Mouse (Mus musculus): ENCODE measurements around the gene Efcab6. TPM values are rescaled to one million over a fixed set of nuclear protein-coding genes. Genes with fewer than 3 reads are reported as not detected.
A peak's percentile ranks its signal among the peaks of the same experiment; 100 is the strongest.

The Efcab6 gene
- total RNA-seq, 1 experiment, result 0.76 TPM

DNA sequence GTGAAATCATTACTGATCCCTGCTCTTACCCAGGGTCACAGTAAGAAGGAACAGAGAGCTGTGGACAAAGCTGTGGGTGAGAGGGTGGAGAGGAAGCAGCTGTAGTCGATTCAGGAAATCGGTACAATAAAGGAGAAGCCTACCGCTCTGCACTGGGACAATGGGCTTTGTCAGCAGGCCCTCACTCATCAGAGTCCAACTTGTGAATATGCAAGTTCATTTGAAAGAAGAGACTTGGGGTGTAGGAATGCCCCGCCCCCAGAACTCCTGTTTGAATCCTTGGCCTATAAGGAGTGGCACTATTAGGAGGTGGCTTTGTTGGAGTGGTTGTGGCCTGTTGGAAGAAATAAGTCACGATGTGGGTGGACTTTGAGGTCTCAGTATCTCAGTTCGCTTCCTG is 86.3 kb downstream of the Efcab6 start:
- no peak for TF ChIP-seq CHD2 (IDR thresholded peaks at IDR 0.05; ENCODE audit: low read depth, low read length)
- TF ChIP-seq ZNF384 (IDR thresholded peaks at IDR 0.05; ENCODE audit: low read depth, low read length), result no peak
- TF ChIP-seq ZC3H11A (IDR thresholded peaks at IDR 0.05; ENCODE audit: borderline replicate concordance, low read depth, low read length), result no peak
- TF ChIP-seq HCFC1 (IDR thresholded peaks at IDR 0.05; ENCODE audit: borderline replicate concordance, insufficient read depth, low read length), result no peak
- no peak for TF ChIP-seq MAFK (IDR thresholded peaks at IDR 0.05; ENCODE audit: insufficient read depth, low read depth, low read length)
- in situ Hi-C loops (cut with MboI; ENCODE audit: low sequenced_read_pairs in 2 of 2, unreplicated experiment in 2 of 2), result no loop called here
- Histone ChIP-seq H3K9me3 (ENCODE audit: control insufficient read depth, insufficient read depth, low read depth, low read length) (no peaks in the 10 kb centered on the region), H3K4me1 (ENCODE audit: control insufficient read depth in 2 of 2, insufficient read depth in 2 of 2, low read length in 2 of 2, poor library complexity in 1 of 2) (peaks cover 0 to 9% of the 10 kb centered on the region in 2 experiments; a peak in 1 of 4 replicates), H3K27ac (ENCODE audit: insufficient read depth, low read depth, low read length, poor library complexity, severe bottlenecking) (no peak overlapping the region), H3K36me3 (ENCODE audit: control insufficient read depth, insufficient read depth, low read length, poor library complexity, severe bottlenecking) (no peaks in the 10 kb centered on the region), H3K9ac (ENCODE audit: insufficient read depth, low read depth, low read length, poor library complexity, severe bottlenecking) (no peak overlapping the region), H3K4me3 (ENCODE audit: insufficient read depth in 1 of 2, low read depth in 1 of 2, low read length in 2 of 2, poor library complexity in 1 of 2, severe bottlenecking in 1 of 2) (peak overlapping the region in 1 of 2 experiments; percentile 20; a peak in 1 of 4 replicates)
- DNase-seq (ENCODE audit: low read depth, low spot score), result peak; percentile 51

DNA sequence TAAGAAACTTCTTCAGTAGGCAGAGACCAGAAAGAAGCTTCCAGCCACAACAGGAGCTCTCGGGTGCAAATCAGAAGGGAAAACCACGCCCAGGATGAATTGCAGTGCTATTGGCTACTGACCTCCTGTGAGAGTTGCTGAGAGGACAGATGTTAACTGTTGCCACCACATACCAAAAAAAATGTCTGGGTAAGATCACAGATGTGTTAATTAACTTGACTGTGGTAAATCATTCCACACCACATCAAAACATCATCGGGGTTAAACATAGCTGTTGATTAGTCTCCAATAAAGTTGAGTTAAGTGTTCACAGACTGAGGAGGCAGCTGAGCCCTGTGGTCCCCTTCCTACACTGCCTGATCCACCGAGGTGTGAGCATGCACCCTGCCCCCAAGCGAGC is 88.1 kb downstream of the Efcab6 start:
- in situ Hi-C loops (cut with MboI; ENCODE audit: low sequenced_read_pairs in 2 of 2, unreplicated experiment in 2 of 2), result no loop called here
- DNase-seq (ENCODE audit: low read depth, low spot score), result no peak

DNA sequence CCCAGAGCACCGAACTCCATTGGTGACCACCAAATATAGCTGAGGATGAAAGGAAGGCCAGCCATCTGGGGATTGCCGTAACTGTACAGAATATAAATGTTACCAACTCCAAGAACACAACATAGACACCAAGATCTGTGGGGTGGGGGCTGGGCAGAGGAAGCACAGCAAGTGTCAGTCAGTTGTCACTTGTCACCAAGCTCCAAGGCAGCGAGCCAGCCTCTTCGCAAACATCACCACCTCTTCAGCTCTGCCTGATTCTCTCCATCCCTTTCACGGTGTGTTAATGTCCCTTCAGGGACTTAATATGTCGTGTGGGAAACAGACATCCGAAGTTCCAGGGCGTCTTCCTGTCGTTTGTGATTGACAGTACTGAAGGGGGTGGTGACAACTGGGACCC is 93.0 kb downstream of the Efcab6 start:
- no peak overlapping the region for H3K27ac ChIP-seq (ENCODE audit: insufficient read depth, low read depth, low read length, poor library complexity, severe bottlenecking)
- no peak for TF ChIP-seq MAFK (IDR thresholded peaks at IDR 0.05; ENCODE audit: insufficient read depth, low read depth, low read length)
- TF ChIP-seq CHD2 (IDR thresholded peaks at IDR 0.05; ENCODE audit: low read depth, low read length), result no peak
- no peak for TF ChIP-seq HCFC1 (IDR thresholded peaks at IDR 0.05; ENCODE audit: borderline replicate concordance, insufficient read depth, low read length)
- no peak for TF ChIP-seq ZNF384 (IDR thresholded peaks at IDR 0.05; ENCODE audit: low read depth, low read length)
- no peak for TF ChIP-seq ZC3H11A (IDR thresholded peaks at IDR 0.05; ENCODE audit: borderline replicate concordance, low read depth, low read length)
- in situ Hi-C loops (cut with MboI; ENCODE audit: low sequenced_read_pairs in 2 of 2, unreplicated experiment in 2 of 2), result no loop called here
- no peak overlapping the region for H3K4me3 ChIP-seq (ENCODE audit: insufficient read depth in 1 of 2, low read depth in 1 of 2, low read length in 2 of 2, poor library complexity in 1 of 2, severe bottlenecking in 1 of 2)
- H3K4me1 ChIP-seq (ENCODE audit: control insufficient read depth in 2 of 2, insufficient read depth in 2 of 2, low read length in 2 of 2, poor library complexity in 1 of 2), result 0 out of 4 replicates have a peak, but pooled peaks cover 0 to 2% of the 10 kb centered on the region in 2 experiments
- H3K36me3 ChIP-seq (ENCODE audit: control insufficient read depth, insufficient read depth, low read length, poor library complexity, severe bottlenecking), result no peaks in the 10 kb centered on the region
- DNase-seq (ENCODE audit: low read depth, low spot score), result no peak
- H3K9ac ChIP-seq (ENCODE audit: insufficient read depth, low read depth, low read length, poor library complexity, severe bottlenecking), result no peak overlapping the region
- H3K9me3 ChIP-seq (ENCODE audit: control insufficient read depth, insufficient read depth, low read depth, low read length), result no peaks in the 10 kb centered on the region

More for the DNA sequence above, 88.1 kb downstream of the Efcab6 start:
- no peak overlapping the region for H3K9ac ChIP-seq (ENCODE audit: insufficient read depth, low read depth, low read length, poor library complexity, severe bottlenecking)
- H3K36me3 ChIP-seq (ENCODE audit: control insufficient read depth, insufficient read depth, low read length, poor library complexity, severe bottlenecking), result no peaks in the 10 kb centered on the region
- no peak overlapping the region for H3K4me3 ChIP-seq (ENCODE audit: insufficient read depth in 1 of 2, low read depth in 1 of 2, low read length in 2 of 2, poor library complexity in 1 of 2, severe bottlenecking in 1 of 2)
- peaks cover 0 to 9% of the 10 kb centered on the region in 2 experiments; a peak in 1 of 4 replicates for H3K4me1 ChIP-seq (ENCODE audit: control insufficient read depth in 2 of 2, insufficient read depth in 2 of 2, low read length in 2 of 2, poor library complexity in 1 of 2)
- H3K27ac ChIP-seq (ENCODE audit: insufficient read depth, low read depth, low read length, poor library complexity, severe bottlenecking), result no peak overlapping the region
- no peaks in the 10 kb centered on the region for H3K9me3 ChIP-seq (ENCODE audit: control insufficient read depth, insufficient read depth, low read depth, low read length)
- TF ChIP-seq HCFC1 (IDR thresholded peaks at IDR 0.05; ENCODE audit: borderline replicate concordance, insufficient read depth, low read length) (no peak), ZC3H11A (IDR thresholded peaks at IDR 0.05; ENCODE audit: borderline replicate concordance, low read depth, low read length) (no peak), MAFK (IDR thresholded peaks at IDR 0.05; ENCODE audit: insufficient read depth, low read depth, low read length) (no peak), CHD2 (IDR thresholded peaks at IDR 0.05; ENCODE audit: low read depth, low read length) (no peak), ZNF384 (IDR thresholded peaks at IDR 0.05; ENCODE audit: low read depth, low read length) (no peak)

DNA sequence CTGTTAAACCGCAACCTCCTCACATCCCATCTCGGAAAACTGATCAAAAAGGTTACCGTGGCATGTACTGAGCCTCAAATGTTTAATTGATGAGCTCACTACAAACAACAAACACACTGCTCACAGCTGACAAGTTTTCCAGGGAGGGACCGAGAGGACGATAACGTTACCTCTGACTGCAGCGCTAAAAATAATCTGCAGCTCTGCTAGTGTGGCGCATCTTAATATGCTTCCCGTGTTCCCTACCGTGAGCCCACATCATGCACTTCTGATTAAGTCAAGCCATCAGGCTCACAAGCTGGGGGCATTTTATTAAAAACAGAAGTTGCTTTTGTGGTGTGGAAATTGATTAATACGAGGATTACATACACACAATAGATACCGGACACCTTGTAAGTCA is 97.4 kb downstream of the Efcab6 start:
- no peak for DNase-seq (ENCODE audit: low read depth, low spot score)
- Histone ChIP-seq H3K27ac (ENCODE audit: insufficient read depth, low read depth, low read length, poor library complexity, severe bottlenecking) (no peak overlapping the region), H3K36me3 (ENCODE audit: control insufficient read depth, insufficient read depth, low read length, poor library complexity, severe bottlenecking) (no peaks in the 10 kb centered on the region), H3K9ac (ENCODE audit: insufficient read depth, low read depth, low read length, poor library complexity, severe bottlenecking) (no peak overlapping the region), H3K9me3 (ENCODE audit: control insufficient read depth, insufficient read depth, low read depth, low read length) (no peaks in the 10 kb centered on the region), H3K4me1 (ENCODE audit: control insufficient read depth in 2 of 2, insufficient read depth in 2 of 2, low read length in 2 of 2, poor library complexity in 1 of 2) (no peaks in the 10 kb centered on the region), H3K4me3 (ENCODE audit: insufficient read depth in 1 of 2, low read depth in 1 of 2, low read length in 2 of 2, poor library complexity in 1 of 2, severe bottlenecking in 1 of 2) (no peak overlapping the region)
- TF ChIP-seq MAFK (IDR thresholded peaks at IDR 0.05; ENCODE audit: insufficient read depth, low read depth, low read length) (no peak), CHD2 (IDR thresholded peaks at IDR 0.05; ENCODE audit: low read depth, low read length) (no peak), ZNF384 (IDR thresholded peaks at IDR 0.05; ENCODE audit: low read depth, low read length) (no peak), ZC3H11A (IDR thresholded peaks at IDR 0.05; ENCODE audit: borderline replicate concordance, low read depth, low read length) (no peak), HCFC1 (IDR thresholded peaks at IDR 0.05; ENCODE audit: borderline replicate concordance, insufficient read depth, low read length) (no peak)
- in situ Hi-C loops (cut with MboI; ENCODE audit: low sequenced_read_pairs in 2 of 2, unreplicated experiment in 2 of 2), result no loop called here

DNA sequence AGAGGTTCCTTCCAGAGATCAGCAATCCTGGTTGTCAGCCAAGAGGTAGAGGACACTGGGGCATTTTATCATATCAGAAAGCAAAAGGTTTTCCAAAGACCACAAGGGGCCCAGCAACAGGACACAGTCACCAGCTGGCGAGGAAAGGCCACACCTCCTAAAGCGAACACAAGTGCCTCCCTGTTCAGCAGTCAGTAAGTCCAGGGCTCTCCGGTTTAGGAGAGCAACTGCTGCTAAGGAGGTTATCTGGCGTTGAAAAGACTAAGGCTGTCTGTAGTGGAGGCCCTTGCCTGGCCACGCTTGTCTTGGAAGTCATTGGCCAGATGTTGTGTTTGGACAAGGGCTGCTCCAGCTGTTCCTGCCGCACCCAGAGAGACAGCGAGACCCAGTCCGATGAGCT is 100.1 kb downstream of the Efcab6 start:
- H3K4me1 ChIP-seq (ENCODE audit: control insufficient read depth in 2 of 2, insufficient read depth in 2 of 2, low read length in 2 of 2, poor library complexity in 1 of 2), result no peaks in the 10 kb centered on the region
- no peaks in the 10 kb centered on the region for H3K36me3 ChIP-seq (ENCODE audit: control insufficient read depth, insufficient read depth, low read length, poor library complexity, severe bottlenecking)
- DNase-seq (ENCODE audit: low read depth, low spot score), result no peak
- H3K9ac ChIP-seq (ENCODE audit: insufficient read depth, low read depth, low read length, poor library complexity, severe bottlenecking), result no peak overlapping the region
- in situ Hi-C loops (cut with MboI; ENCODE audit: low sequenced_read_pairs in 2 of 2, unreplicated experiment in 2 of 2), result no loop called here
- TF ChIP-seq MAFK (IDR thresholded peaks at IDR 0.05; ENCODE audit: insufficient read depth, low read depth, low read length), result no peak
- TF ChIP-seq ZNF384 (IDR thresholded peaks at IDR 0.05; ENCODE audit: low read depth, low read length), result no peak
- no peak for TF ChIP-seq ZC3H11A (IDR thresholded peaks at IDR 0.05; ENCODE audit: borderline replicate concordance, low read depth, low read length)
- no peak for TF ChIP-seq HCFC1 (IDR thresholded peaks at IDR 0.05; ENCODE audit: borderline replicate concordance, insufficient read depth, low read length)
- no peak for TF ChIP-seq CHD2 (IDR thresholded peaks at IDR 0.05; ENCODE audit: low read depth, low read length)
- H3K9me3 ChIP-seq (ENCODE audit: control insufficient read depth, insufficient read depth, low read depth, low read length), result no peaks in the 10 kb centered on the region
- no peak overlapping the region for H3K27ac ChIP-seq (ENCODE audit: insufficient read depth, low read depth, low read length, poor library complexity, severe bottlenecking)
- H3K4me3 ChIP-seq (ENCODE audit: insufficient read depth in 1 of 2, low read depth in 1 of 2, low read length in 2 of 2, poor library complexity in 1 of 2, severe bottlenecking in 1 of 2), result no peak overlapping the region

Measured in ES-E14 (cell line).